Mouse (Mus musculus): ENCODE data around the gene Habp2. TPM values are rescaled to one million over a fixed set of nuclear protein-coding genes. Genes with fewer than 3 reads are reported as not detected.
A peak's percentile ranks its signal among the peaks of the same experiment; 100 is the strongest.
"Not testable (repeated sequence)": the region's sequence is repeated elsewhere in the genome, so short reads cannot be mapped to it uniquely, and the experiment has no call there.

Gene Habp2
- polyA plus RNA-seq, 1 experiment = not detected

DNA sequence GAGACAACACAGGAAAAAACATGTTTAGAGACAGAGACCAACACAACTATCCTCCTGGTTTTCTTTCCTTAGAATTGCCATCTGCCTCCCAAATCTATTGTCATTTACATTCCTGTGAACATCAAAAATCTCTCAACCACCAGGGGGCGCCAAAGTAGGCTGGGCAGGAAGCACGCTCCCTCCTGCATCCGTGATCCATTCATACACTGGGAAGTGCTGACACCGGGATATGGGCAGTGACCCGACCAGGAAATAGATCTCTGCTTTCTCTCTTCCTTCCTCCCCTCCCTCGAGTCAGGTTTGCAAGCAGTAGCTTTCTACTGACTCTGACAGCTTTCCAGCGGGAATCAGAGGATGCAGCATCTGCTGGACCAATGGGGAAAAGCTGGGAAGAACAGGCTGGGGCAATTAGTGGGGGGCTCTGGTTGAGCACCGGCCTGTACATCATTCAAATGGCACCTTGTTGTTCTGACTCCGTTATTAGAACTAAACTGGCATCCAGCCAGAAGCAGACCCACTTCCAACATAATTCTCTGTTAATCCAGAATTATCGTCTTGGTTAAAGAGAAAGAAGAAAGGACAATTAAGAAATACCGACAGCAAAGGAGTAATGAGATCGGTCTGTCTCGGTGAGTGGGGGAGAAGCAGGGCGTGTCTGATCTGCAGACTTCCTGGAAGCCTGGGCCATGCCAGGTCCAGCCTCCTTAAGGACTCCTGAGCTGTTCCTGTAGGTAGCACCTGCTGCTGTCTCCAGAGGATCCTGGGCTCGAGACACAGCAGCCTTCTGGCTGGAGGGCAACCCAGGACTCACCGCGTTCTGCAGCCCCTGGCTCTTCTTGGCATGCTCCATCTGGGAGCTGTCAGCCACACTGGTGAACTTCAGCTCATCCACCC is 69.8 kb downstream of the Habp2 start:
- H3K9ac ChIP-seq (ENCODE audit: low read depth, poor library complexity, severe bottlenecking) = no peak overlapping the region
- no peak for TF ChIP-seq POLR2A (IDR thresholded peaks at IDR 0.05; ENCODE audit: insufficient read depth, low read length)
- TF ChIP-seq CTCF (IDR thresholded peaks at IDR 0.05; ENCODE audit: low read depth, low read length) = peak; percentile 76
- H3K27me3 ChIP-seq (ENCODE audit: control insufficient read depth, insufficient read depth, low read length, poor library complexity, severe bottlenecking) = no peaks in the 10 kb centered on the region
- no peak overlapping the region for H3K27ac ChIP-seq (ENCODE audit: insufficient read depth, low read length)
- H3K4me1 ChIP-seq (ENCODE audit: control insufficient read depth, insufficient read depth, low read length) = no peaks in the 10 kb centered on the region
- no peak overlapping the region for H3K4me3 ChIP-seq (ENCODE audit: low read depth, low read length)
- H3K9me3 ChIP-seq (replicated peaks; ENCODE audit: control insufficient read depth, insufficient read depth, low read length, poor library complexity, severe bottlenecking) = no peaks in the 10 kb centered on the region
- H3K36me3 ChIP-seq (ENCODE audit: control insufficient read depth, insufficient read depth, low read length, poor library complexity, severe bottlenecking) = no peaks in the 10 kb centered on the region

- H3K27ac ChIP-seq (ENCODE audit: insufficient read depth, low read length); H3K9me3 ChIP-seq (replicated peaks; ENCODE audit: control insufficient read depth, insufficient read depth, low read length, poor library complexity, severe bottlenecking); H3K9ac ChIP-seq (ENCODE audit: low read depth, poor library complexity, severe bottlenecking); H3K4me1 ChIP-seq (ENCODE audit: control insufficient read depth, insufficient read depth, low read length); H3K27me3 ChIP-seq (ENCODE audit: control insufficient read depth, insufficient read depth, low read length, poor library complexity, severe bottlenecking); H3K4me3 ChIP-seq (ENCODE audit: low read depth, low read length); H3K36me3 ChIP-seq (ENCODE audit: control insufficient read depth, insufficient read depth, low read length, poor library complexity, severe bottlenecking): not testable (repeated sequence)
These were observed 70.4 kb downstream of the Habp2 start for GRCm38 (mm10) chr19:56357374-56357708.

DNA sequence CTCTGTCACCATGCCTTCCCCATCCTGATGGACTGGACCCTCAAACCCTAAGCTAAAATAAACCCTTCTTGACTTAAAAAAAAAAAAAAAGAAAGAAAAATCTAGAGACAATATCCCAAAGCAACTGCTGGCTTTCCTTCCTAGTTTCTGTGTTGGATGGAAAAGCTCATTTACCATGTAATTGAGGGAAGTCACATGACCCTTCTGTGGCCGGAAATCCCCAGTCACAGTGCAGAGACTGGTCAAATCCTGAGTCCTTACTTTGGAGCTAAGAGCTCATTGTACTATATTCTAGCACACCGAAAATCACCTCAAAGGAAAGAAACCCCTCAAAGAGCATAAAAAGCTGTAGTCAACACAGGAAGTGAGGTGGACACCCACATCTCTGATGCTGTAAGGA is 72.0 kb downstream of the Habp2 start:
- Histone ChIP-seq H3K36me3 (ENCODE audit: control insufficient read depth, insufficient read depth, low read length, poor library complexity, severe bottlenecking) (no peaks in the 10 kb centered on the region), H3K9me3 (replicated peaks; ENCODE audit: control insufficient read depth, insufficient read depth, low read length, poor library complexity, severe bottlenecking) (no peaks in the 10 kb centered on the region; the same call in 1 of the 2 replicates), H3K27ac (ENCODE audit: insufficient read depth, low read length) (no peak overlapping the region), H3K9ac (ENCODE audit: low read depth, poor library complexity, severe bottlenecking) (no peak overlapping the region), H3K27me3 (ENCODE audit: control insufficient read depth, insufficient read depth, low read length, poor library complexity, severe bottlenecking) (no peaks in the 10 kb centered on the region), H3K4me3 (ENCODE audit: low read depth, low read length) (no peak overlapping the region), H3K4me1 (ENCODE audit: control insufficient read depth, insufficient read depth, low read length) (no peaks in the 10 kb centered on the region)
- TF ChIP-seq CTCF (IDR thresholded peaks at IDR 0.05; ENCODE audit: low read depth, low read length) (no peak), EP300 (IDR thresholded peaks at IDR 0.05; ENCODE audit: insufficient read depth, low read depth, low read length) (no peak), POLR2A (IDR thresholded peaks at IDR 0.05; ENCODE audit: insufficient read depth, low read length) (no peak)

GRCm38 (mm10) chr19:56363721-56364460 is 77.0 kb downstream of the Habp2 start:
- H3K4me1 ChIP-seq (ENCODE audit: control insufficient read depth, insufficient read depth, low read length) = no peaks in the 10 kb centered on the region
- TF ChIP-seq CTCF (IDR thresholded peaks at IDR 0.05; ENCODE audit: low read depth, low read length) (no peak), POLR2A (IDR thresholded peaks at IDR 0.05; ENCODE audit: insufficient read depth, low read length) (no peak), EP300 (IDR thresholded peaks at IDR 0.05; ENCODE audit: insufficient read depth, low read depth, low read length) (no peak)
- no peaks in the 10 kb centered on the region; the same call in 1 of the 2 replicates for H3K9me3 ChIP-seq (replicated peaks; ENCODE audit: control insufficient read depth, insufficient read depth, low read length, poor library complexity, severe bottlenecking)
- H3K27me3 ChIP-seq (ENCODE audit: control insufficient read depth, insufficient read depth, low read length, poor library complexity, severe bottlenecking) = no peaks in the 10 kb centered on the region
- no peak overlapping the region for H3K4me3 ChIP-seq (ENCODE audit: low read depth, low read length)
- no peak overlapping the region for H3K9ac ChIP-seq (ENCODE audit: low read depth, poor library complexity, severe bottlenecking)
- no peaks in the 10 kb centered on the region for H3K36me3 ChIP-seq (ENCODE audit: control insufficient read depth, insufficient read depth, low read length, poor library complexity, severe bottlenecking)
- H3K27ac ChIP-seq (ENCODE audit: insufficient read depth, low read length) = no peak overlapping the region

- H3K4me1 ChIP-seq (ENCODE audit: control insufficient read depth, insufficient read depth, low read length) = no peaks in the 10 kb centered on the region
- no peaks in the 10 kb centered on the region for H3K36me3 ChIP-seq (ENCODE audit: control insufficient read depth, insufficient read depth, low read length, poor library complexity, severe bottlenecking)
- H3K27ac ChIP-seq (ENCODE audit: insufficient read depth, low read length) = no peak overlapping the region
- H3K9me3 ChIP-seq (replicated peaks; ENCODE audit: control insufficient read depth, insufficient read depth, low read length, poor library complexity, severe bottlenecking) = no peaks in the 10 kb centered on the region; the same call in 1 of the 2 replicates
- H3K4me3 ChIP-seq (ENCODE audit: low read depth, low read length) = no peak overlapping the region
- no peak for TF ChIP-seq POLR2A (IDR thresholded peaks at IDR 0.05; ENCODE audit: insufficient read depth, low read length)
- no peaks in the 10 kb centered on the region for H3K27me3 ChIP-seq (ENCODE audit: control insufficient read depth, insufficient read depth, low read length, poor library complexity, severe bottlenecking)
- H3K9ac ChIP-seq (ENCODE audit: low read depth, poor library complexity, severe bottlenecking) = no peak overlapping the region
These were observed 77.6 kb downstream of the Habp2 start for GRCm38 (mm10) chr19:56364563-56364962.

- Histone ChIP-seq H3K27me3 (ENCODE audit: control insufficient read depth, insufficient read depth, low read length, poor library complexity, severe bottlenecking) (no peaks in the 10 kb centered on the region), H3K36me3 (ENCODE audit: control insufficient read depth, insufficient read depth, low read length, poor library complexity, severe bottlenecking) (no peaks in the 10 kb centered on the region), H3K4me3 (ENCODE audit: low read depth, low read length) (no peak overlapping the region), H3K4me1 (ENCODE audit: control insufficient read depth, insufficient read depth, low read length) (no peaks in the 10 kb centered on the region), H3K27ac (ENCODE audit: insufficient read depth, low read length) (no peak overlapping the region), H3K9ac (ENCODE audit: low read depth, poor library complexity, severe bottlenecking) (no peak overlapping the region), H3K9me3 (replicated peaks; ENCODE audit: control insufficient read depth, insufficient read depth, low read length, poor library complexity, severe bottlenecking) (no peaks in the 10 kb centered on the region; the same call in 1 of the 2 replicates)
- TF ChIP-seq POLR2A (IDR thresholded peaks at IDR 0.05; ENCODE audit: insufficient read depth, low read length) = no peak
- no peak for TF ChIP-seq CTCF (IDR thresholded peaks at IDR 0.05; ENCODE audit: low read depth, low read length)
- TF ChIP-seq EP300 (IDR thresholded peaks at IDR 0.05; ENCODE audit: insufficient read depth, low read depth, low read length) = no peak
These were observed 79.2 kb downstream of the Habp2 start for GRCm38 (mm10) chr19:56366168-56366567.
